Mouse (Mus musculus): Measurements from ENCODE around the gene Fam151a.
"Not testable (repeated sequence)": the region's sequence is repeated elsewhere in the genome, so short reads cannot be mapped to it uniquely, and the experiment has no call there.

Gene Fam151a

GRCm38 (mm10) chr4:106783137-106783536 is 49.4 kb downstream of the Fam151a start:
- no peak overlapping the region for H3K4me3 ChIP-seq (replicated peaks; ENCODE audit: low read length)
- H3K36me3 ChIP-seq (ENCODE audit: insufficient read depth, low read length), result no peaks in the 10 kb centered on the region
- H3K27me3 ChIP-seq (ENCODE audit: insufficient read depth, low read length), result 0 out of 2 replicates have a peak, but pooled peaks cover 8% of the 10 kb centered on the region
- H3K9me3 ChIP-seq (ENCODE audit: low read length), result peaks cover 4% of the 10 kb centered on the region; the same call in 1 of the 2 replicates
- H3K4me1 ChIP-seq (replicated peaks; ENCODE audit: low read depth, low read length), result peaks cover 11% of the 10 kb centered on the region
- TF ChIP-seq NANOG (IDR thresholded peaks at IDR 0.05; ENCODE audit: borderline replicate concordance, low read length) (no peak), POU5F1 (IDR thresholded peaks at IDR 0.05; ENCODE audit: borderline replicate concordance, low read length) (no peak), CTCF (conservative IDR thresholded peaks at IDR 0.05; ENCODE audit: low read length) (no peak)

- TF ChIP-seq NANOG (IDR thresholded peaks at IDR 0.05; ENCODE audit: borderline replicate concordance, low read length) (no peak), CTCF (conservative IDR thresholded peaks at IDR 0.05; ENCODE audit: low read length) (no peak), POU5F1 (IDR thresholded peaks at IDR 0.05; ENCODE audit: borderline replicate concordance, low read length) (no peak)
- peaks cover 12% of the 10 kb centered on the region; the same call in 1 of the 2 replicates for H3K27me3 ChIP-seq (ENCODE audit: insufficient read depth, low read length)
- H3K4me3 ChIP-seq (replicated peaks; ENCODE audit: low read length), result no peak overlapping the region
- no peaks in the 10 kb centered on the region for H3K36me3 ChIP-seq (ENCODE audit: insufficient read depth, low read length)
- peaks cover 18% of the 10 kb centered on the region for H3K4me1 ChIP-seq (replicated peaks; ENCODE audit: low read depth, low read length)
- peaks cover 4% of the 10 kb centered on the region; the same call in 1 of the 2 replicates for H3K9me3 ChIP-seq (ENCODE audit: low read length)
Measured at GRCm38 (mm10) chr4:106784806-106785205, 51.1 kb downstream of the Fam151a start.

GRCm38 (mm10) chr4:106785345-106785744 is 51.7 kb downstream of the Fam151a start:
- no peak for TF ChIP-seq CTCF (conservative IDR thresholded peaks at IDR 0.05; ENCODE audit: low read length)
- no peak for TF ChIP-seq POU5F1 (IDR thresholded peaks at IDR 0.05; ENCODE audit: borderline replicate concordance, low read length)
- no peak for TF ChIP-seq NANOG (IDR thresholded peaks at IDR 0.05; ENCODE audit: borderline replicate concordance, low read length)
- H3K4me1 ChIP-seq (replicated peaks; ENCODE audit: low read depth, low read length), result peaks cover 15% of the 10 kb centered on the region
- no peaks in the 10 kb centered on the region for H3K36me3 ChIP-seq (ENCODE audit: insufficient read depth, low read length)
- H3K4me3 ChIP-seq (replicated peaks; ENCODE audit: low read length), result no peak overlapping the region
- H3K27me3 ChIP-seq (ENCODE audit: insufficient read depth, low read length), result peaks cover 16% of the 10 kb centered on the region; the same call in 1 of the 2 replicates
- H3K9me3 ChIP-seq (ENCODE audit: low read length), result peaks cover 4% of the 10 kb centered on the region; the same call in 1 of the 2 replicates

GRCm38 (mm10) chr4:106785753-106786540 is 52.3 kb downstream of the Fam151a start:
- H3K36me3 ChIP-seq (ENCODE audit: insufficient read depth, low read length), result no peaks in the 10 kb centered on the region
- peaks cover 19% of the 10 kb centered on the region for H3K27me3 ChIP-seq (ENCODE audit: insufficient read depth, low read length)
- peaks cover 15% of the 10 kb centered on the region for H3K4me1 ChIP-seq (replicated peaks; ENCODE audit: low read depth, low read length)
- H3K9me3 ChIP-seq (ENCODE audit: low read length), result peaks cover 4% of the 10 kb centered on the region; the same call in 1 of the 2 replicates
- H3K4me3 ChIP-seq (replicated peaks; ENCODE audit: low read length), result no peak overlapping the region
- TF ChIP-seq NANOG (IDR thresholded peaks at IDR 0.05; ENCODE audit: borderline replicate concordance, low read length) (no peak), POU5F1 (IDR thresholded peaks at IDR 0.05; ENCODE audit: borderline replicate concordance, low read length) (no peak), CTCF (conservative IDR thresholded peaks at IDR 0.05; ENCODE audit: low read length) (no peak)

DNA sequence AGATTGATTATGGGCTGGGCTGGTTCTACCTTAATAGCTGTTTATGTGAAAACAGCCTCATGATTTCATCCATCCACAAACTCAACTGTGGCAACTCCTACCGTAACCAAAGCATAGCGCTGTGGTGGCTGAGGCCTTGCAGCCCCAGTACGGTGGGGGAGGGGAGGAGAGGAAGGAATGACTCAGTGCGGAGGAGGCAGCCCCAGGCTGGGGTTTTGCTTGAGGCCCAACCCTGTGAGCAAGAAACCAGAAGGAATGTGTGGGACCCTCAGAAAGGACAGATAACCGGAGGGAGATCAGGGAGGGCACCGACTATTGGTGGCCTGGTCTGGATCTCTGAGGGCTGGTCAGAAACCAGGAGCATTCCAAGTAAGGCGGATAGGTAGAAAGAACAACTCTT is 54.1 kb downstream of the Fam151a start:
- no peaks in the 10 kb centered on the region for H3K36me3 ChIP-seq (ENCODE audit: insufficient read depth, low read length)
- peaks cover 15% of the 10 kb centered on the region for H3K4me1 ChIP-seq (replicated peaks; ENCODE audit: low read depth, low read length)
- H3K4me3 ChIP-seq (replicated peaks; ENCODE audit: low read length), result no peak overlapping the region
- TF ChIP-seq POU5F1 (IDR thresholded peaks at IDR 0.05; ENCODE audit: borderline replicate concordance, low read length) (no peak), CTCF (conservative IDR thresholded peaks at IDR 0.05; ENCODE audit: low read length) (no peak), NANOG (IDR thresholded peaks at IDR 0.05; ENCODE audit: borderline replicate concordance, low read length) (no peak)
- H3K27me3 ChIP-seq (ENCODE audit: insufficient read depth, low read length), result peaks cover 19% of the 10 kb centered on the region
- H3K9me3 ChIP-seq (ENCODE audit: low read length), result peaks cover 4% of the 10 kb centered on the region; the same call in 1 of the 2 replicates

- TF ChIP-seq NANOG (IDR thresholded peaks at IDR 0.05; ENCODE audit: borderline replicate concordance, low read length), result no peak
- no peak for TF ChIP-seq CTCF (conservative IDR thresholded peaks at IDR 0.05; ENCODE audit: low read length)
- no peak for TF ChIP-seq POU5F1 (IDR thresholded peaks at IDR 0.05; ENCODE audit: borderline replicate concordance, low read length)
- Histone ChIP-seq H3K36me3 (ENCODE audit: insufficient read depth, low read length) (no peaks in the 10 kb centered on the region), H3K9me3 (ENCODE audit: low read length) (peaks cover 4% of the 10 kb centered on the region; the same call in 1 of the 2 replicates), H3K27me3 (ENCODE audit: insufficient read depth, low read length) (peaks cover 19% of the 10 kb centered on the region), H3K4me1 (replicated peaks; ENCODE audit: low read depth, low read length) (peaks cover 15% of the 10 kb centered on the region), H3K4me3 (replicated peaks; ENCODE audit: low read length) (no peak overlapping the region)
Measured at GRCm38 (mm10) chr4:106788627-106789026, 54.9 kb downstream of the Fam151a start.

DNA sequence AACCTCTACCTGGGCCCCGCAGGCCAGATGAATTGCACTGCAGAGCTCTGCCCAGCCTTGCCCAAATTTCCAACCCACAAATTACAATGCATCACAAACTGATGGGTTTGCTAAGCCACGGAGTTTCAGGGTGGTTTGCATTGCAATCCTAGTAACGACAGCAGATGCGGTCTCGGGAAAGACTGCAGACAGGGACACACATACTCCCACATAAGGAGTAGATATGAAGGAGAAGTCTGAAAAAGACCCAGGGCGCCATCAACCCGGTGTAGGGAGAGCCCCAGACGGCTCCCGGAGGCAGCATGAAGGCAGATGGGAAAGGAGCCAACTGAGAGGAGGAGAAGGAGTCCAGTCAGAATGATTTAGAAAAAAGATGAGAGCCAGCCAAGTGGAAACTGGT is 56.0 kb downstream of the Fam151a start:
- H3K4me1 ChIP-seq (replicated peaks; ENCODE audit: low read depth, low read length), result peaks cover 20% of the 10 kb centered on the region
- H3K36me3 ChIP-seq (ENCODE audit: insufficient read depth, low read length), result no peaks in the 10 kb centered on the region
- H3K27me3 ChIP-seq (ENCODE audit: insufficient read depth, low read length), result peaks cover 11% of the 10 kb centered on the region
- TF ChIP-seq NANOG (IDR thresholded peaks at IDR 0.05; ENCODE audit: borderline replicate concordance, low read length), result no peak
- TF ChIP-seq POU5F1 (IDR thresholded peaks at IDR 0.05; ENCODE audit: borderline replicate concordance, low read length), result no peak
- TF ChIP-seq CTCF (conservative IDR thresholded peaks at IDR 0.05; ENCODE audit: low read length), result no peak
- peaks cover 4% of the 10 kb centered on the region; the same call in 1 of the 2 replicates for H3K9me3 ChIP-seq (ENCODE audit: low read length)
- no peak overlapping the region for H3K4me3 ChIP-seq (replicated peaks; ENCODE audit: low read length)

DNA sequence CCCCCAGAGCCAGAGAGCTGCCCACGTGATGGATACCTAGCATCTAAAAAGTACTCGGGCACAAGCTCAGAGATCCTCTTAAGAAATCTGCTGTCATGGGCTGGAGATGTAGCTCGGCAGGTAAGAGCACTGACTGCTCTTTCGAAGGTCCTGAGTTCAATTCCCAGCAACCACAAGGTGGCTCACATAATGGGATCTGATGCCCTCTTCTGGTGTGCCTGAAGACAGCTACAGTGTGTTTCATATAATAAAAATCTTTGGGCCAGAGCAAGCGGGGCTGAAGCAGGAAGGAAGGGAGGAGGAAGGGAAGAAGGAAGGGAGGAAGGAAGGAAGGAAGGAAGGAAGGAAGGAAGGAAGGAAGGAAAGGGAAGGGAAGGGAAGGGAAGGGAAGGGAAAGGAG is 56.5 kb downstream of the Fam151a start:
- H3K4me1 ChIP-seq (replicated peaks; ENCODE audit: low read depth, low read length), result peaks cover 22% of the 10 kb centered on the region
- H3K36me3 ChIP-seq (ENCODE audit: insufficient read depth, low read length); H3K9me3 ChIP-seq (ENCODE audit: low read length); H3K4me3 ChIP-seq (replicated peaks; ENCODE audit: low read length): not testable (repeated sequence)
- peaks cover 11% of the 10 kb centered on the region for H3K27me3 ChIP-seq (ENCODE audit: insufficient read depth, low read length)
